Mouse (Mus musculus) embryonic facial prominence, embryonic 15.5 days (tissue): ENCODE measurements around the gene Efna4. TPM values are rescaled to one million over a fixed set of nuclear protein-coding genes. Genes with fewer than 3 reads are reported as not detected.

ENCODE experiments used
- ATAC-seq: fragments of 200-750 bp; cut with Nextera tagmentation; 2 replicates; pipeline ENCODE4 v1.8.0; 2017; ENCODE audit warnings: low read depth, moderate TSS enrichment; ENCODE audit not compliant: insufficient number of reproducible peaks, low FRiP score, low TSS enrichment
- H3K27ac ChIP-seq: fragments of 300-500 bp; sonication (generic); replicated peaks from 2 replicates; pipeline ENCODE4 v1.5.1; 2015; ENCODE audit warnings: mild to moderate bottlenecking, inconsistent platforms
- H3K27me3 ChIP-seq: fragments of 300-500 bp; sonication (generic); 2 replicates; pipeline ENCODE4 v1.6.1; 2015; ENCODE audit warnings: inconsistent platforms
- H3K36me3 ChIP-seq: fragments of 300-500 bp; sonication (generic); 2 replicates; pipeline ENCODE4 v1.6.1; 2015; ENCODE audit warnings: mild to moderate bottlenecking, inconsistent platforms
- H3K4me1 ChIP-seq: fragments of 300-500 bp; sonication (generic); 2 replicates; pipeline ENCODE4 v1.6.1; 2015; ENCODE audit warnings: inconsistent platforms
- H3K4me2 ChIP-seq: fragments of 300-500 bp; sonication (generic); replicated peaks from 2 replicates; pipeline ENCODE4 v1.6.1; 2015; ENCODE audit warnings: mild to moderate bottlenecking, inconsistent platforms
- H3K4me3 ChIP-seq: fragments of 300-500 bp; sonication (generic); replicated peaks from 2 replicates; pipeline ENCODE4 v1.5.1; 2015; ENCODE audit warnings: mild to moderate bottlenecking, inconsistent platforms
- H3K9ac ChIP-seq: fragments of 300-500 bp; sonication (generic); 2 replicates; pipeline ENCODE4 v1.6.1; 2015; ENCODE audit warnings: inconsistent platforms
- H3K9me3 ChIP-seq: fragments of 300-500 bp; sonication (generic); replicated peaks from 2 replicates; pipeline ENCODE4 v1.6.1; 2016; ENCODE audit warnings: inconsistent platforms
- WGBS: fragments of 180-500 bp; shearing (Covaris S2); methylation state at CpG from one replicate; pipeline ENCODE4 v1.1.7; 2015; 5-methylcytosine and 5-hydroxymethylcytosine counted together
- polyA plus RNA-seq: library from polyadenylated mRNA; unstranded; fragments of >200 nt; fragmentation: Nextera tagmentation; extraction: Ambion mirVana; gene quantifications from 2 replicates; pipeline ENCODE4 v1.2.1, GENCODE M21; 2015

Gene Efna4
- polyA plus RNA-seq, 1 experiment from 2014 or later = 31.0 TPM

- no peaks in the 10 kb centered on the region for H3K27me3 ChIP-seq
- peaks cover 11% of the 10 kb centered on the region; the same call in 1 of the 2 replicates for H3K36me3 ChIP-seq
- H3K27ac ChIP-seq = peak overlapping the region; percentile 80
- H3K4me2 ChIP-seq = peak overlapping the region; percentile 21; the same call in 1 of the 2 replicates
- H3K9me3 ChIP-seq = no peaks in the 10 kb centered on the region
- H3K4me3 ChIP-seq = no peak overlapping the region
- H3K4me1 ChIP-seq = peaks cover 31% of the 10 kb centered on the region
- H3K9ac ChIP-seq = no peak overlapping the region
- 13% methylated on average over 4 of the region's 4 CpGs for WGBS
- ATAC-seq = peak; percentile 49; the same call in 1 of the 2 replicates
These were observed 9.2 kb downstream of the Efna4 start for GRCm38 (mm10) chr3:89328623-89329022.

DNA sequence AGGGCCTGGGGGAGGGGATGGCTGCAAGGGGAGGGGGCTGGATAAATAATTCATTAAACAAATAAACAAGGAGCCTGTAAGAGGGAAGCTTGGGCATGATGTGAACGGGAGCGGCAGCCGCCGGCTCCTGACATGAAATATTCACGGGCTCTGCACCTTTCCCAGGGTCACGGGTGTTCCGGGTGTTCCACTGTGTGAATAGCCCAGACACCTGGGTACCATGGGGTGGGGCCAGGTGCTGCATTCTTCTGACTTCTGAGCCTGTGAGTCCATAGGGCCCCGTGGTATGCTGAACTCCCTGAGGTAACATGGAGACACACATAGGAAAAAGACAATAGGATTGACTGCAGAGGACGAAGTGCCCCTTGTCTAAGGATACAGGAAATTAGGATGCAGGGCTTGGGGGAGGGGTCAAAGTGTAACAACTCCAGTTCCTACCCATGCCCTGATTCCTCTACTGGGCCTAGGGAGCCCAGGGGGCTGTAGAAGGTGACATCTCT is 10.4 kb downstream of the Efna4 start:
- Histone ChIP-seq H3K27ac (no peak overlapping the region), H3K9me3 (no peaks in the 10 kb centered on the region), H3K4me3 (no peak overlapping the region), H3K4me2 (no peak overlapping the region), H3K27me3 (no peaks in the 10 kb centered on the region), H3K9ac (no peak overlapping the region), H3K4me1 (peaks cover 27% of the 10 kb centered on the region), H3K36me3 (0 out of 2 replicates have a peak, but pooled peaks cover 2% of the 10 kb centered on the region)
- WGBS = 43% methylated on average over 9 of the region's 9 CpGs
- no peak for ATAC-seq

GRCm38 (mm10) chr3:89325882-89326281 is 11.9 kb downstream of the Efna4 start:
- H3K4me2 ChIP-seq = no peak overlapping the region
- no peak overlapping the region for H3K4me3 ChIP-seq
- no peaks in the 10 kb centered on the region for H3K36me3 ChIP-seq
- 89% methylated on average over 8 of the region's 8 CpGs for WGBS
- H3K27ac ChIP-seq = no peak overlapping the region
- H3K9me3 ChIP-seq = no peaks in the 10 kb centered on the region
- H3K27me3 ChIP-seq = no peaks in the 10 kb centered on the region
- peaks cover 28% of the 10 kb centered on the region for H3K4me1 ChIP-seq
- no peak overlapping the region for H3K9ac ChIP-seq
- no peak for ATAC-seq

GRCm38 (mm10) chr3:89322514-89323165 is 15.2 kb downstream of the Efna4 start, which contains the start of gene Efna3:
Efna3 (minus strand) TSS chr3:89322965.
- Histone ChIP-seq H3K27me3 (peaks cover 28% of the 10 kb centered on the region), H3K27ac (peak within 1 kb of the TSS; percentile 63), H3K9ac (peak within 1 kb of the TSS; percentile 41), H3K36me3 (no peaks in the 10 kb centered on the region), H3K4me2 (peak within 1 kb of the TSS; percentile 98), H3K4me3 (peak within 1 kb of the TSS; percentile 64), H3K4me1 (peaks cover 53% of the 10 kb centered on the region), H3K9me3 (no peaks in the 10 kb centered on the region)
- ATAC-seq = peak; percentile 54; the same call in 1 of the 2 replicates
- WGBS = under 1% methylated on average over 53 of the region's 53 CpGs

DNA sequence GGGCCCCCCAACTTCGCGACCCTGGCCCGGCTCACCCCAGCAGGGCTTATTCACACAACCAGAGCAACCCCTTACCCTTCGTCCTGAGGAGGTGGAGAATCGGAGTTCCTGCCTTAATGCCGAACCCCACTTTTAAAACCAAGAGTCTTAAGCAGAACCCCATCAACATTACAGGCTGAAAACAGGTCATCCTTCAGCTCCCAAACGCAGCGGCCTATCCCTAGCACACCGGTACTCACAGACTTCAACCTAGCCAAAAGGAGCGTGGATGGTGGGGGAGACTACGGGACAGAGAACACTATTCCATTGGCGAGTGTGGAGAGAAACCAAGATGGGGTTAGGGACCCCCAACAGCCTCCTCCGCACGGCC is 15.7 kb downstream of the Efna4 start:
- peak overlapping the region; percentile 98 for H3K4me2 ChIP-seq
- ATAC-seq = no peak
- peak overlapping the region; percentile 64 for H3K4me3 ChIP-seq
- H3K9me3 ChIP-seq = no peaks in the 10 kb centered on the region
- WGBS = under 1% methylated on average over 14 of the region's 14 CpGs
- peaks cover 28% of the 10 kb centered on the region for H3K27me3 ChIP-seq
- peak overlapping the region; percentile 63 for H3K27ac ChIP-seq
- H3K9ac ChIP-seq = peak overlapping the region; percentile 41
- H3K4me1 ChIP-seq = peaks cover 58% of the 10 kb centered on the region
- H3K36me3 ChIP-seq = no peaks in the 10 kb centered on the region

- ATAC-seq = no peak
- Histone ChIP-seq H3K4me3 (peak overlapping the region; percentile 64), H3K27me3 (peaks cover 28% of the 10 kb centered on the region), H3K27ac (peak overlapping the region; percentile 63), H3K4me2 (peak overlapping the region; percentile 98), H3K36me3 (no peaks in the 10 kb centered on the region), H3K9me3 (no peaks in the 10 kb centered on the region), H3K4me1 (peaks cover 64% of the 10 kb centered on the region), H3K9ac (peak overlapping the region; percentile 41)
- WGBS = 1% methylated on average over 66 of the region's 66 CpGs
These were observed 16.4 kb downstream of the Efna4 start for GRCm38 (mm10) chr3:89321183-89322130.

- H3K36me3 ChIP-seq = no peaks in the 10 kb centered on the region
- peaks cover 28% of the 10 kb centered on the region for H3K27me3 ChIP-seq
- under 1% methylated on average over 39 of the region's 41 CpGs for WGBS
- H3K4me2 ChIP-seq = peak overlapping the region; percentile 98
- H3K4me3 ChIP-seq = peak overlapping the region; percentile 64
- peak overlapping the region; percentile 41 for H3K9ac ChIP-seq
- H3K27ac ChIP-seq = peak overlapping the region; percentile 63
- H3K9me3 ChIP-seq = no peaks in the 10 kb centered on the region
- H3K4me1 ChIP-seq = peaks cover 71% of the 10 kb centered on the region
- no peak for ATAC-seq
These were observed 17.1 kb downstream of the Efna4 start for GRCm38 (mm10) chr3:89320581-89321182.

- WGBS = 2% methylated on average over 58 of the region's 58 CpGs
- peaks cover 28% of the 10 kb centered on the region for H3K27me3 ChIP-seq
- peaks cover 81% of the 10 kb centered on the region for H3K4me1 ChIP-seq
- peak overlapping the region; percentile 63; the same call in 1 of the 2 replicates for H3K27ac ChIP-seq
- peak overlapping the region; percentile 31 for H3K9ac ChIP-seq
- H3K4me2 ChIP-seq = peak overlapping the region; percentile 98
- peak overlapping the region; percentile 64 for H3K4me3 ChIP-seq
- H3K9me3 ChIP-seq = no peaks in the 10 kb centered on the region
- H3K36me3 ChIP-seq = no peaks in the 10 kb centered on the region
- ATAC-seq = no peak
These were observed 18.1 kb downstream of the Efna4 start for GRCm38 (mm10) chr3:89319591-89320350.

DNA sequence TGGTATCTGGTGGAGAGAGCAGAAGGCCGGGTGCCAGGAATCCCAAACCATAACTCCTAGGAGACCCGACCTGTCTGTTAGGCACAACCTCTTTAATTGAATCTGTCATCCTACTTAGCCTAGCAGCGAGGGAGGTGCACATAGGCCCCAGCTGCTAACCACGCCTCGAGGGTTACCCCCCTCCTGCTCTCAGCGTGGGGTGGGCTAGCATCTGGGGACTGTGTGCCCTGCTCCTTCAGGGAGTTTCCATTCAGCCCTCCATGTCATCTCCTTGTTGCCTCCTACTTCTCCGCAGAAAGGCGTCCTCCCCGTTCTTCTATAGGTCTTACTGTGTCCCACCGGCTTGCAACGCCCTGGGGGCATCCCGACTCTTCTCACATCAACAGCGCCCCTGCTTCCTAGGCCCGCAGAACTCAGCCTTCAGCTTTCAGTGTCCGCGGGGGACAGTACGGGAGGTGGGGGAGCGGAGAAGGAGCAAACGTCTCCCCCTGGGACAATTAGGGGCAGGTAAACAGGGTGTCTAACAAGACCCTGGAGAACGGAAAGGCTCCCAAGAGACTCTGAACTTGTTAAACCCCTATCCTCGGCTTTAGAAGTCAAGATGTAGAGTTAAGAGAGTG is 18.7 kb downstream of the Efna4 start:
- 7% methylated on average over 21 of the region's 21 CpGs for WGBS
- H3K27me3 ChIP-seq = peaks cover 28% of the 10 kb centered on the region
- no peak; the same call in 1 of the 2 replicates for ATAC-seq
- H3K4me1 ChIP-seq = peaks cover 85% of the 10 kb centered on the region
- peak overlapping the region; percentile 98 for H3K4me2 ChIP-seq
- peak overlapping the region; percentile 64 for H3K4me3 ChIP-seq
- no peaks in the 10 kb centered on the region for H3K9me3 ChIP-seq
- H3K36me3 ChIP-seq = no peaks in the 10 kb centered on the region
- H3K27ac ChIP-seq = peak overlapping the region; percentile 63; the same call in 1 of the 2 replicates
- peak overlapping the region; percentile 31; the same call in 1 of the 2 replicates for H3K9ac ChIP-seq

DNA sequence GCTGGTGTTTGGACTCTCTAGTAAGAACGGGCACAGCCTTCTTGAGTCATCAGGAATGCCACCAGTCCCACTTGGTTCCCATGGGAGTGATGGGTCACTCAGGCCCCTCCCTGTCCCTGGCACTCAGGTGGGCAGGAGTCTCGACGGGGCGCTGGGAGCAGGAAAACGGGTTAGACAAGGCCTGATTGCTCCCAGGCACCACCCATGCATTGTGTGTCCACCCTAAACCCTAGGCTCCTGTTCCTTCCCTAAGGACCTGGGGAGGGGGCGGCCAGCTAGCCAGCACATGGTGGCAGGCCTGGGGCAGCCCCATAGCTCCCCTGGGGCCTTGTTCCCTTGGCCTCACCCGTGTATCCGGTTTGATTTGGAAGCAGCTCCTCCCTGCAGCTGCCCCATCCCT is 19.5 kb downstream of the Efna4 start:
- no peaks in the 10 kb centered on the region for H3K36me3 ChIP-seq
- WGBS = 61% methylated on average over 8 of the region's 8 CpGs

More for the DNA sequence above, 19.5 kb downstream of the Efna4 start:
- Histone ChIP-seq H3K4me1 (peaks cover 85% of the 10 kb centered on the region), H3K4me3 (0 out of 2 replicates have a peak overlapping the region, but pooled peaks have one; percentile 8), H3K27me3 (peaks cover 28% of the 10 kb centered on the region), H3K9me3 (no peaks in the 10 kb centered on the region), H3K9ac (no peak overlapping the region), H3K27ac (0 out of 2 replicates have a peak overlapping the region, but pooled peaks have one; percentile 63), H3K4me2 (peak overlapping the region; percentile 98; the same call in 1 of the 2 replicates)
- ATAC-seq = no peak
